Mouse (Mus musculus) megakaryocyte, embryonic 14.5 days (primary cell): ENCODE measurements at regions not wholly inside any gene's neighbourhood (a gene's known extent, or its start where the extent isn't known, plus 50 kb on each side); places are given as distances from the start of the nearest gene placed in this dataset.

Source experiments
- FLI1 ChIP-seq: IDR thresholded peaks from 2 replicates; pipeline ENCODE4 v1.6.1; 2012; ENCODE audit warnings: low read length, inconsistent platforms, mixed read lengths
- GATA1 ChIP-seq: IDR thresholded peaks from 3 replicates; pipeline ENCODE4 v1.6.1; 2012; ENCODE audit warnings: mixed read lengths, low read length, inconsistent platforms, borderline replicate concordance

DNA sequence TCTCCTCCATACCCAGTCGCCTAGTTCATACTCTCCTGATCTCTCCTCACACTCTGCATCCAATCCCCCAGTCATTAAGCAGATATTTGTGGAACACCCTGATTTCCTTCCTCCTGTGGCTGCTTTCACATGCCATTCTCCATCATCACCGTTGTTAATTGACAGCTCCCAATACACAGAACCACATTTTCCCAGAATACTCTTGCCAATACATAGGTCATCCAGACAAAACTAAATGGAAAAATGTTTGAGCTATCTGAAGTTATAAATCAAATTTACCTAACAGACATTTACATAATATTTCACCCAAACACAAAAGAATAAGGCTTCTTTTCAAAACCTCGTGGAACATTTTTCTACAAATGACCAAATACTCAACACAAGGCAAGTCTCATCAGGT is 992.7 kb downstream of the Slc22a22 start:
- TF ChIP-seq FLI1, result no peak
- TF ChIP-seq GATA1, result no peak
